Mouse (Mus musculus): ENCODE data around the gene Man1b1. TPM values are rescaled to one million over a fixed set of nuclear protein-coding genes. Genes with fewer than 3 reads are reported as not detected.

Gene Man1b1
- polyA plus RNA-seq, 1 experiment from 2014 or later, result 54.6 TPM

DNA sequence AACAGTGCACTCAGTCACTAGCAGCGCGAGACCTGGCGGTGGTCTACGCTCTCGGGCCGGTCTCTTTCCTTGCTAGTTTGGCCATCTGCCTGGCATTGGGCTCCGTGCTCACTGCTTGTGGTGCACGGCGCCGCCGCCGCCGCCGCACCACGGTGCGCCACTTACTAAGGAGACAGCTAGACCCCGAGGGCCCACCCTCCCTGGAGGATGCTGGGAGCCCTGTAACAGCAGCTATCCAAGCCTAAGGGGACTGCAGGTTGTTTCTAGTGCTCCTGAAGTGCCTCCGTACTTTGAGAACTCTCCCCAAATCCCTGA lies 41.4 kb upstream of the Man1b1 start:
- ATAC-seq, result peak; percentile 31; the same call in 1 of the 2 replicates
- H3K4me3 ChIP-seq (replicated peaks; ENCODE audit: low read length), result peak overlapping the region; percentile 25
- H3K4me1 ChIP-seq (replicated peaks; ENCODE audit: control insufficient read depth, insufficient read depth, low read length), result peaks cover 28% of the 10 kb centered on the region
- WGBS, result 2% methylated on average over 18 of the region's 18 CpGs
- H3K9me3 ChIP-seq (ENCODE audit: control insufficient read depth, low read length), result no peaks in the 10 kb centered on the region
- peak overlapping the region; percentile 49 for H3K4me2 ChIP-seq (ENCODE audit: low read length)
- H3K27ac ChIP-seq (ENCODE audit: low read length), result no peak overlapping the region
- H3K27me3 ChIP-seq (replicated peaks; ENCODE audit: control insufficient read depth, insufficient read depth, low read length), result peaks cover 52% of the 10 kb centered on the region
- H3K36me3 ChIP-seq (ENCODE audit: control insufficient read depth, insufficient read depth), result peaks cover 4% of the 10 kb centered on the region; the same call in 1 of the 2 replicates
- H3K9ac ChIP-seq (replicated peaks; ENCODE audit: low read depth, low read length), result peak overlapping the region; percentile 31; the same call in 1 of the 2 replicates

- H3K4me1 ChIP-seq (replicated peaks; ENCODE audit: control insufficient read depth, insufficient read depth, low read length), result peaks cover 28% of the 10 kb centered on the region
- H3K9me3 ChIP-seq (ENCODE audit: control insufficient read depth, low read length), result no peaks in the 10 kb centered on the region
- no peak overlapping the region for H3K27ac ChIP-seq (ENCODE audit: low read length)
- H3K9ac ChIP-seq (replicated peaks; ENCODE audit: low read depth, low read length), result no peak overlapping the region
- H3K4me3 ChIP-seq (replicated peaks; ENCODE audit: low read length), result peak overlapping the region; percentile 25
- no peak for ATAC-seq
- peaks cover 52% of the 10 kb centered on the region for H3K27me3 ChIP-seq (replicated peaks; ENCODE audit: control insufficient read depth, insufficient read depth, low read length)
- H3K36me3 ChIP-seq (ENCODE audit: control insufficient read depth, insufficient read depth), result no peaks in the 10 kb centered on the region
- H3K4me2 ChIP-seq (ENCODE audit: low read length), result peak overlapping the region; percentile 49
- WGBS, result 4% methylated on average over 32 of the region's 32 CpGs
Observed at GRCm38 (mm10) chr2:25291184-25292053, 40.7 kb upstream of the Man1b1 start.

- peak; percentile 7; the same call in 1 of the 2 replicates for ATAC-seq
- Histone ChIP-seq H3K36me3 (ENCODE audit: control insufficient read depth, insufficient read depth) (no peaks in the 10 kb centered on the region), H3K27ac (ENCODE audit: low read length) (no peak overlapping the region), H3K27me3 (replicated peaks; ENCODE audit: control insufficient read depth, insufficient read depth, low read length) (peaks cover 58% of the 10 kb centered on the region), H3K9me3 (ENCODE audit: control insufficient read depth, low read length) (no peaks in the 10 kb centered on the region), H3K9ac (replicated peaks; ENCODE audit: low read depth, low read length) (peak overlapping the region; percentile 44), H3K4me3 (replicated peaks; ENCODE audit: low read length) (peak overlapping the region; percentile 24), H3K4me1 (replicated peaks; ENCODE audit: control insufficient read depth, insufficient read depth, low read length) (peaks cover 28% of the 10 kb centered on the region), H3K4me2 (ENCODE audit: low read length) (peak overlapping the region; percentile 41)
- 5% methylated on average over 34 of the region's 43 CpGs for WGBS
Observed at GRCm38 (mm10) chr2:25292054-25292544, 40.0 kb upstream of the Man1b1 start.

DNA sequence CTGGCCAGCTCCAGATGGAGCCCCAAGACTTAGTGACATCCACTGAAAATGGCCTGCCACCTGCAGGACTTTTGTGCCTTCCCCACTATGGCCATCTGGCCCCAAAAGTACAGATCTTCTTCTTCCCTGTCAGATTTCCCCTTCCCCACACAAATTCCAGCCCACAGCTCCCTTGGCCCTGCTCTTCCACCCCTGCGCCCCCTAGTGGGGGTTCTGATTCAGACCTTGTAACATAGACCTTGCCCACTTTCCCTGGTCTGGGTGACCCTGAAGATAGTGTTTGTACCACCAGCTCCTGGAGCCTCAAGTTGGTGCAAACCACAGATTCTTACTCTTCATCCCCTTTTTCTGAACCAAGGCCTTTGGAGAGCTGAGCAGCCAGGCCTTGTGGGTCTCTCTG lies 39.3 kb upstream of the Man1b1 start:
- WGBS, result 0% methylated on average over 1 of the region's 1 CpGs
- no peak overlapping the region for H3K9ac ChIP-seq (replicated peaks; ENCODE audit: low read depth, low read length)
- H3K27ac ChIP-seq (ENCODE audit: low read length), result no peak overlapping the region
- H3K4me2 ChIP-seq (ENCODE audit: low read length), result no peak overlapping the region
- H3K4me3 ChIP-seq (replicated peaks; ENCODE audit: low read length), result no peak overlapping the region
- H3K9me3 ChIP-seq (ENCODE audit: control insufficient read depth, low read length), result no peaks in the 10 kb centered on the region
- no peaks in the 10 kb centered on the region for H3K36me3 ChIP-seq (ENCODE audit: control insufficient read depth, insufficient read depth)
- H3K4me1 ChIP-seq (replicated peaks; ENCODE audit: control insufficient read depth, insufficient read depth, low read length), result peaks cover 28% of the 10 kb centered on the region
- peaks cover 62% of the 10 kb centered on the region for H3K27me3 ChIP-seq (replicated peaks; ENCODE audit: control insufficient read depth, insufficient read depth, low read length)
- ATAC-seq, result no peak; the same call in 1 of the 2 replicates

DNA sequence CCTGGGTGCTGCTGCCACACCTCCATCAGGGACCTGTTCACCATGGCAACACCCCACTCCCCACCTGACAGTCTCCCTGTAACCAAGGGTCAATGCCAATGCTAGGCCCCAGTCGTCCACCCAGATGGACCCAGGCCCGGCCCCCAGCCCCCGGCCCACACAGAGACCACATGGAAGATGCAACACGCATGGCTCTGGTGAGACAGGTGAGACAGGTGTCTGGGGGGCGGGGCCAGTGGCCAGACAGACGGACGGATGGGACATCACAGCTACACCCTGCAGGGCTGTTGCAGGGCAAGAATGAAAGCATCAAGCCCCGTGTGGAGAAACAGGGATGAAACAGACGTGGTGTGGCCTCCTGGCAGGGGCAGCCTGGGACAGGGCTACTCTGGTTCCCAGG lies 38.4 kb upstream of the Man1b1 start:
- no peak overlapping the region for H3K27ac ChIP-seq (ENCODE audit: low read length)
- no peak for ATAC-seq
- no peak overlapping the region for H3K9ac ChIP-seq (replicated peaks; ENCODE audit: low read depth, low read length)

GRCm38 (mm10) chr2:25297093-25297492 lies 35.0 kb upstream of the Man1b1 start:
- Histone ChIP-seq H3K9me3 (ENCODE audit: control insufficient read depth, low read length) (no peaks in the 10 kb centered on the region), H3K27me3 (replicated peaks; ENCODE audit: control insufficient read depth, insufficient read depth, low read length) (peaks cover 24% of the 10 kb centered on the region), H3K27ac (ENCODE audit: low read length) (no peak overlapping the region), H3K4me1 (replicated peaks; ENCODE audit: control insufficient read depth, insufficient read depth, low read length) (peaks cover 6% of the 10 kb centered on the region), H3K9ac (replicated peaks; ENCODE audit: low read depth, low read length) (no peak overlapping the region), H3K4me2 (ENCODE audit: low read length) (no peak overlapping the region), H3K36me3 (ENCODE audit: control insufficient read depth, insufficient read depth) (no peaks in the 10 kb centered on the region), H3K4me3 (replicated peaks; ENCODE audit: low read length) (no peak overlapping the region)
- 78% methylated on average over 7 of the region's 8 CpGs for WGBS
- no peak for ATAC-seq

More for the DNA sequence above, 38.4 kb upstream of the Man1b1 start:
- H3K4me1 ChIP-seq (replicated peaks; ENCODE audit: control insufficient read depth, insufficient read depth, low read length), result peaks cover 28% of the 10 kb centered on the region
- H3K9me3 ChIP-seq (ENCODE audit: control insufficient read depth, low read length), result no peaks in the 10 kb centered on the region
- H3K4me3 ChIP-seq (replicated peaks; ENCODE audit: low read length), result no peak overlapping the region
- H3K4me2 ChIP-seq (ENCODE audit: low read length), result no peak overlapping the region
- 75% methylated on average over 9 of the region's 9 CpGs for WGBS
- H3K27me3 ChIP-seq (replicated peaks; ENCODE audit: control insufficient read depth, insufficient read depth, low read length), result peaks cover 56% of the 10 kb centered on the region
- H3K36me3 ChIP-seq (ENCODE audit: control insufficient read depth, insufficient read depth), result no peaks in the 10 kb centered on the region

GRCm38 (mm10) chr2:25298046-25298445 lies 34.1 kb upstream of the Man1b1 start:
- Histone ChIP-seq H3K4me3 (replicated peaks; ENCODE audit: low read length) (no peak overlapping the region), H3K27ac (ENCODE audit: low read length) (no peak overlapping the region), H3K4me1 (replicated peaks; ENCODE audit: control insufficient read depth, insufficient read depth, low read length) (no peaks in the 10 kb centered on the region), H3K36me3 (ENCODE audit: control insufficient read depth, insufficient read depth) (no peaks in the 10 kb centered on the region), H3K9me3 (ENCODE audit: control insufficient read depth, low read length) (no peaks in the 10 kb centered on the region), H3K4me2 (ENCODE audit: low read length) (no peak overlapping the region), H3K9ac (replicated peaks; ENCODE audit: low read depth, low read length) (no peak overlapping the region), H3K27me3 (replicated peaks; ENCODE audit: control insufficient read depth, insufficient read depth, low read length) (peaks cover 17% of the 10 kb centered on the region)
- 84% methylated on average over 10 of the region's 10 CpGs for WGBS
- ATAC-seq, result no peak

DNA sequence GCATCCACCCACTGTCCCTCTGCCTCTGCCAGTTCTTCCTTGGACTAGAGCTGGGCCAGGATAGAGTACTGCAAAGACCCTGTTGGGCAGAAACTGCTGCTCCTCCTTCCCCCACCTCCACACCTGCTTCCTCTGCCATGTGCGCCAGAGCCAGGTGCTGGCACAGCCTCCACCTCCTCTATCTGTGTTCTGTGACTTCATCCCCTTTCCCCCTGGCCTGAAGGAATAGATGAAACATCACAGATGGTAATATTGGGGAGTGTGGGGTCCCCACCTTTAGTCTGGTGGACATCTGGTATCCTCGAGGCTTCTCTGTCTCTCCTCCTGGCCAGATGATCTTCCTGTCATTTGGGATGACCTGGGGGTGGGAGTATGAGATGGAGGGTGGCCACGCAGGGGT lies 28.7 kb upstream of the Man1b1 start:
- Histone ChIP-seq H3K27ac (ENCODE audit: low read length) (no peak overlapping the region), H3K27me3 (replicated peaks; ENCODE audit: control insufficient read depth, insufficient read depth, low read length) (peaks cover 25% of the 10 kb centered on the region), H3K4me1 (replicated peaks; ENCODE audit: control insufficient read depth, insufficient read depth, low read length) (peaks cover 13% of the 10 kb centered on the region), H3K4me2 (ENCODE audit: low read length) (no peak overlapping the region), H3K4me3 (replicated peaks; ENCODE audit: low read length) (no peak overlapping the region), H3K9me3 (ENCODE audit: control insufficient read depth, low read length) (no peaks in the 10 kb centered on the region), H3K9ac (replicated peaks; ENCODE audit: low read depth, low read length) (no peak overlapping the region), H3K36me3 (ENCODE audit: control insufficient read depth, insufficient read depth) (no peaks in the 10 kb centered on the region)
- whole genome bisulfite sequencing, result 67% methylated on average over 3 of the region's 3 CpGs
- ATAC-seq, result no peak

DNA sequence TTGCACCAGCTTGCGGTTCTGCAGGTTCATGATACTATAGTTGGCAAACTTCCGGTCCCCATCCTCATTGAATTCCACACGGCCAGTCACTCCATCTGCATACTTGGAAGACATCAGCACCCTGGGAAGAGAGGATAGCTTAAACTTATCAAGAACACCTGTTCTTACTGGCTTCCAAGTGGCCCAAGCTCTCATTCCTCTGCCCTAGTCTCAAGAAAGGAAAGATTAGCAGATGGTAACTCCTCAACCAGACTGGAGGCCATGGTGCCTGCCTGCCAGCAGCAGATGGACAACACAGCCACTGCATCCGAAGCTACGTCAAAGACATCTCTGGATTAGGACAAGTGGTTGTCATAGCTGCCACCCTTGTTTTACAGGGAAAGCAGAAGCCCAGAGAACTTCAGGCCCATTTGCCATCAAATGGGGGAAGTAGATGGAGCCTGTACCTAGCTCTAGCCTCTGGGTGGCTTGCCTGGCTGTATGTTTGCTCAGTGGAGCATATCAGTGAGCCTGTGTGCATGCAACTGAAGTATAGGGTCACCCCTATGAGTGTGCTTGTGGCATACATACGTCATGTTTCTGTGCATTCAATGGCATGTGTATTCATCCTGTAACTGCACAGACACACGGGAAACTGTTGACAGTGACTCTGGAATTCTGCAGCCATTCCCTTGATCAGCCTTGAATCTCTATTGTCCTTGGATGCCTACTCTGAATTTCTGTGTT lies 28.0 kb upstream of the Man1b1 start:
- Histone ChIP-seq H3K4me1 (replicated peaks; ENCODE audit: control insufficient read depth, insufficient read depth, low read length) (peaks cover 13% of the 10 kb centered on the region), H3K4me3 (replicated peaks; ENCODE audit: low read length) (peak overlapping the region; percentile 61; the same call in 1 of the 2 replicates), H3K9ac (replicated peaks; ENCODE audit: low read depth, low read length) (no peak overlapping the region), H3K27ac (ENCODE audit: low read length) (no peak overlapping the region), H3K36me3 (ENCODE audit: control insufficient read depth, insufficient read depth) (no peaks in the 10 kb centered on the region), H3K27me3 (replicated peaks; ENCODE audit: control insufficient read depth, insufficient read depth, low read length) (peaks cover 31% of the 10 kb centered on the region), H3K9me3 (ENCODE audit: control insufficient read depth, low read length) (no peaks in the 10 kb centered on the region), H3K4me2 (ENCODE audit: low read length) (peak overlapping the region; percentile 91)
- 69% methylated on average over 7 of the region's 7 CpGs for WGBS
- 0 out of 2 replicates have a peak, but pooled peaks have one; percentile 2 for ATAC-seq
